8 mouse cellular contexts compared by ENCODE assay signal in the genomic region with DNA sequence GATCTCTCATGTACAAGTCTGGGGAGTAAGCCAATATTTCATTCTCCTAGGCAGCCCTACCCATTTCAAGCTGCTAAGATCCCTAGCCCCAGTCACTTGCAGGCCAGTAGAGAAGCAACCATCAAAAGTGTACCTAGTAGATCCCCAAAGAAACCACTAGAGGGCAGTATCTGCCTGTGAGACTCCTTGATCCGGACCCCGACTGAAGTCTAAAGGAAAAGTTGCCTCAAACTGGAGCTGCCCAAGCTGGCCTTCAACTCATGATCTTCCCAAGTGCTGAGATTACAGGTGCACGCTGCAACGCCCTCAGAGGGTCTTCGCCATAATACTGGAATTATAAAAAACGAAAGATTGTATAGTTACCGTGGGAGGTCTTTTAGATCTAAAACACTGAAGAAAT. TPM values are rescaled to one million over a fixed set of nuclear protein-coding genes. Genes with fewer than 3 reads are reported as not detected.
DNase-seq lines count a peak whose midpoint lies in the region; ATAC-seq lines count a peak whose summit lies in the region.

No protein-coding gene starts in this region.

- no peak overlapping the region for H3K4me2 ChIP-seq in embryonic facial prominence, embryonic 14.5 days (ENCODE audit: low read depth, low read length)
- H3K4me2 ChIP-seq in hindbrain, embryonic 11.5 days (replicated peaks; ENCODE audit: low read depth, low read length), result no peak overlapping the region

- no peaks in the 10 kb centered on the region for H3K27me3 ChIP-seq in embryonic facial prominence, embryonic 14.5 days (replicated peaks; ENCODE audit: control insufficient read depth, insufficient read depth, low read length)
- H3K27me3 ChIP-seq in hindbrain, embryonic 11.5 days (ENCODE audit: control insufficient read depth, insufficient read depth, low read length), result no peaks in the 10 kb centered on the region; the same call in none of the 2 replicates

- peak; percentile 74 for ATAC-seq in embryonic facial prominence, embryonic 14.5 days (ENCODE audit: low read depth)
- ATAC-seq in hindbrain, embryonic 11.5 days (ENCODE audit: low FRiP score), result 0 out of 2 replicates have a peak, but pooled peaks have one; percentile 40

- no peaks in the 10 kb centered on the region for H3K9me3 ChIP-seq in embryonic facial prominence, embryonic 14.5 days (ENCODE audit: control insufficient read depth, low read length)
- no peaks in the 10 kb centered on the region for H3K9me3 ChIP-seq in hindbrain, embryonic 11.5 days (ENCODE audit: control insufficient read depth, low read length)

- no peaks in the 10 kb centered on the region for H3K4me1 ChIP-seq in embryonic facial prominence, embryonic 14.5 days (ENCODE audit: control insufficient read depth, insufficient read depth, low read length)
- H3K4me1 ChIP-seq in hindbrain, embryonic 11.5 days (replicated peaks; ENCODE audit: control insufficient read depth, insufficient read depth, low read length), result no peaks in the 10 kb centered on the region

- no peak overlapping the region for H3K27ac ChIP-seq in embryonic facial prominence, embryonic 14.5 days (replicated peaks; ENCODE audit: low read depth, low read length)
- no peak overlapping the region for H3K27ac ChIP-seq in hindbrain, embryonic 11.5 days (ENCODE audit: low read depth, low read length)

- H3K36me3 ChIP-seq in embryonic facial prominence, embryonic 14.5 days (ENCODE audit: control insufficient read depth, insufficient read depth, low read length), result no peaks in the 10 kb centered on the region
- no peaks in the 10 kb centered on the region for H3K36me3 ChIP-seq in hindbrain, embryonic 11.5 days (ENCODE audit: control insufficient read depth, insufficient read depth, low read length)

- no peak overlapping the region for H3K9ac ChIP-seq in embryonic facial prominence, embryonic 14.5 days (ENCODE audit: low read depth, low read length)
- no peak overlapping the region for H3K9ac ChIP-seq in hindbrain, embryonic 11.5 days (ENCODE audit: low read depth, low read length)

- 10% methylated on average over 7 of the region's 7 CpGs for WGBS in embryonic facial prominence, embryonic 14.5 days
- WGBS in hindbrain, embryonic 11.5 days, result 10% methylated on average over 7 of the region's 7 CpGs

- peak; percentile 40 for DNase-seq in gastrocnemius, postnatal 10 days
- no peak for DNase-seq in gastrocnemius, adult 8-10 months (ENCODE audit: low spot score in 2 of 2)
- peak; percentile 69 for DNase-seq in adrenal gland, postnatal 10 days
- DNase-seq in embryonic facial prominence, embryonic 14.5 days (ENCODE audit: low spot score), result peak; percentile 81
- DNase-seq in hindbrain, embryonic 11.5 days (ENCODE audit: low spot score), result peak; percentile 83
- DNase-seq in layer of hippocampus, postnatal 10 days (ENCODE audit: low spot score in 2 of 2), result peak; percentile 61 to 67
- peak; percentile 76 for DNase-seq in lung, postnatal 36 days
- peak; percentile 42 for DNase-seq in right cerebral cortex, postnatal 25 days

- no peak overlapping the region for H3K4me3 ChIP-seq in embryonic facial prominence, embryonic 14.5 days (ENCODE audit: low read depth, low read length)
- no peak overlapping the region for H3K4me3 ChIP-seq in hindbrain, embryonic 11.5 days (ENCODE audit: low read depth, low read length)

RNA-seq across cellular contexts. Expression of a gene that starts 7.3 kb away (rescaled TPM):
- 1 to 10 TPM; 1.5 to 1.6 TPM for total RNA-seq in gastrocnemius, postnatal 10 days (2021)
- not detected for total RNA-seq in gastrocnemius, adult 8-10 months (2022)
- not detected for total RNA-seq in adrenal gland, postnatal 10 days (2021)
- polyA plus RNA-seq in embryonic facial prominence, embryonic 14.5 days (2014; fragmentation: Nextera tagmentation; extraction: Ambion mirVana), result 2.3 and 2.7 TPM in 2 replicates
- polyA plus RNA-seq in hindbrain, embryonic 11.5 days (2014; fragmentation: Nextera tagmentation; extraction: Ambion mirVana), result not detected in 2 replicates
- not detected for total RNA-seq in layer of hippocampus, postnatal 10 days (2021)

RNA-seq across cellular contexts. Expression of a gene that starts 11.2 kb away (rescaled TPM):
- total RNA-seq in gastrocnemius, postnatal 10 days (2021), result 10 to 100 TPM in 1 of 2 experiments, 1 to 10 TPM in 1; 9.1 to 11.5 TPM
- 1 to 10 TPM; 1.5 to 2.5 (median 1.7) TPM for total RNA-seq in gastrocnemius, adult 8-10 months (2022)
- 10 to 100 TPM in 1 of 2 experiments, 1 to 10 TPM in 1; 7.2 to 10.1 TPM for total RNA-seq in adrenal gland, postnatal 10 days (2021)
- 4.7 and 7.0 TPM in 2 replicates for polyA plus RNA-seq in embryonic facial prominence, embryonic 14.5 days (2014; fragmentation: Nextera tagmentation; extraction: Ambion mirVana)
- 0.29 and 0.62 TPM in 2 replicates for polyA plus RNA-seq in hindbrain, embryonic 11.5 days (2014; fragmentation: Nextera tagmentation; extraction: Ambion mirVana)
- total RNA-seq in layer of hippocampus, postnatal 10 days (2021), result under 1 TPM; 0.91 to 0.96 TPM

RNA-seq across cellular contexts. Expression of a gene that starts 11.4 kb away (rescaled TPM):
- not detected for total RNA-seq in gastrocnemius, postnatal 10 days (2021)
- total RNA-seq in gastrocnemius, adult 8-10 months (2022), result not detected
- under 1 TPM in 1 of 2 experiments, not detected in 1; 0.73 TPM for total RNA-seq in adrenal gland, postnatal 10 days (2021)
- not detected in 2 replicates for polyA plus RNA-seq in embryonic facial prominence, embryonic 14.5 days (2014; fragmentation: Nextera tagmentation; extraction: Ambion mirVana)
- not detected in 2 replicates for polyA plus RNA-seq in hindbrain, embryonic 11.5 days (2014; fragmentation: Nextera tagmentation; extraction: Ambion mirVana)
- total RNA-seq in layer of hippocampus, postnatal 10 days (2021), result not detected

RNA-seq across cellular contexts. Expression of a gene that starts 16.4 kb away (rescaled TPM):
- not detected for total RNA-seq in gastrocnemius, postnatal 10 days (2021)
- under 1 TPM in 1 of 4 experiments, not detected in 3; 0.94 TPM for total RNA-seq in gastrocnemius, adult 8-10 months (2022)
- total RNA-seq in adrenal gland, postnatal 10 days (2021), result not detected
- polyA plus RNA-seq in embryonic facial prominence, embryonic 14.5 days (2014; fragmentation: Nextera tagmentation; extraction: Ambion mirVana), result not detected in 2 replicates
- not detected in 2 replicates for polyA plus RNA-seq in hindbrain, embryonic 11.5 days (2014; fragmentation: Nextera tagmentation; extraction: Ambion mirVana)
- not detected for total RNA-seq in layer of hippocampus, postnatal 10 days (2021)

RNA-seq across cellular contexts. Expression of a gene that starts 35.5 kb away (rescaled TPM):
- not detected for total RNA-seq in gastrocnemius, postnatal 10 days (2021)
- total RNA-seq in gastrocnemius, adult 8-10 months (2022), result not detected
- total RNA-seq in adrenal gland, postnatal 10 days (2021), result 1 to 10 TPM; 1.5 to 2.2 TPM
- polyA plus RNA-seq in embryonic facial prominence, embryonic 14.5 days (2014; fragmentation: Nextera tagmentation; extraction: Ambion mirVana), result not detected in 2 replicates
- not detected in 2 replicates for polyA plus RNA-seq in hindbrain, embryonic 11.5 days (2014; fragmentation: Nextera tagmentation; extraction: Ambion mirVana)
- total RNA-seq in layer of hippocampus, postnatal 10 days (2021), result not detected

Comparison
In these comparisons a context has a peak if more than half of its experiments do, and no peak if none do; other contexts are left out.
1. DNase-seq: peak in gastrocnemius, postnatal 10 days (single experiment), adrenal gland, postnatal 10 days (single experiment), embryonic facial prominence, embryonic 14.5 days (single experiment), hindbrain, embryonic 11.5 days (single experiment), layer of hippocampus, postnatal 10 days (2 of 2), lung, postnatal 36 days (single experiment) and right cerebral cortex, postnatal 25 days (single experiment); none in gastrocnemius, adult 8-10 months (0 of 2).